Mouse (Mus musculus) olfactory bulb, adult 2 months (tissue): ENCODE data around the gene E130114P18Rik.

Experiments used
- CTCF ChIP-seq: fragments of 200-500 bp; IDR thresholded peaks from 2 replicates; pipeline ENCODE4 v1.5.1; 2012; ENCODE audit warnings: low read depth, mild to moderate bottlenecking, low read length, moderate library complexity; ENCODE audit not compliant: insufficient read depth
- POLR2A ChIP-seq: fragments of 200-500 bp; IDR thresholded peaks from 2 replicates; pipeline ENCODE4 v1.6.1; 2012; ENCODE audit warnings: mild to moderate bottlenecking, low read depth, low read length, moderate library complexity; ENCODE audit not compliant: insufficient read depth

DNA sequence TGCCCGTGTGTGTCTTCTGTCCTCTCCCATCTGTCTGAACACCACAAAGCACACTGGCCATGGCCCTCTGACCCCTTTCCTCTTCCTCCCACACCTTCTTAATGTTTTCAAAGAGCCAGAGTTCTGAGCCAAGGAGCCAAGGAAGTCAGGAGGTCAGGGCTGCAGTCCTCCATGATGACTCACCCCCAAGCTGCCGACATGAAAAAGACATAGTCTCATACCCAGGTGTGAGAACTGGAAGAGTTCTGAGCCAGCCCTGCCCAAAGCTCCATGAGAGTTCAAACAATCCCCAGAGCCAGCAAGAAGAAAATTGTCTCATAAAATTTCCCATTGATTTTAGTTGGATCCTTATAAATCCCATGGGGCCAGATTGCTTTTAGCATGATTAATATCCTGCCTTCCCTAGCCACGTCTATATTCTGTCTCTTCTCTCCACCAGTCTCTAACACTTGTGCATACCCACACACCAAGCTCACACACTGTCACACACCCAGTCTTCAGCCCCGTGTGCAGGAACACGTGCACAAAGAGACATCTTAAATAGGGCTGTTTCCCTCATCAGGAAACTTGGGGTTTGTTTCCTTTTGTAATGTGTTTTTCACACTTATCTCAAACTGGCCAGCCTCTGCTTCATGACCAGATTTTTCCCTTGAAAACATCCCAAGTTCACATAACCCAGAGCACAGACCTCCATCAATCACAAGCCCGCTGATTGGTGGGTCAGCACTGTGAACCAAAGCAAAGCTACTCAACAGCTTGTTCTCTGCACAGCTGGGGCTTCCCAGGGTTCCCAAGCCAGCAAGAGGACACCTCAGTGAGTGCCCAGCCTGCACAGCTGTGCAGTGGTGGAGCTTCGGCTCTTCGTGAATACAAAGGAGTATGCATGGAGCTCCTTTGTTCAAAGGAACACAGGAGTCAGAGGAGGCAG is 88.2 kb downstream of the E130114P18Rik start:
- TF ChIP-seq CTCF (no peak), POLR2A (no peak)
